Comparison of ENCODE assay signal across 1 mouse cellular context in genomic region chr17:23770896-23771283, GRCm38 (mm10).
TF ChIP-seq lines count a peak whose summit lies in the region.

No protein-coding gene starts in this region.

TF ChIP-seq in myocyte, 11 proteins besides CTCF, POLR2A, EP300 and RAD21:
- TF ChIP-seq MYOG (IDR thresholded peaks at IDR 0.05; ENCODE audit: control insufficient read depth in 1 of 3, insufficient read depth in 1 of 3, insufficient read length in 2 of 3, low read depth in 2 of 3) (peak in 1 of 3 experiments; percentile 0), TCF12 (IDR thresholded peaks at IDR 0.05; ENCODE audit: insufficient read depth, poor library complexity, severe bottlenecking) (no peak)
